ENCODE assay signal across 27 mouse cellular contexts in the genomic region with DNA sequence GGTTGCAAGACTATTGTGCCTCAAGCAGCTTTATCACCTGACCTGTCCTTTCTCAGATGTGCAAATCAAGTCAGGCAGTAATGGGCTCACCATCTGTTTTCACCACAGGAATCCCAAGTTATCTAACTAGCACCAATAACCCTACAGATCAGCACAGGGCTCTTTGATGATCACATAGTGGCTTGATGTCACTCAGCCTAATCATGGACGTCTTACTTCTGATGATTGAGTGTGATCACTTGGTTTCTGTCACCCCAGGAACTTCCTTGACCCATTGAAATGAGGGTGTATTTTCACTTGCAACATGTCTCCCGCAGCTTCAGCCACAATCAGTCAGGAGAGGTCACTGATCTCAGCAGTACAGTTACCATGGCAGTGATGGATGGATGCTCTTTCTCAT.
DNase-seq lines count a peak whose midpoint lies in the region; ATAC-seq and TF ChIP-seq lines count a peak whose summit lies in the region.
"Had no signal": no experiment of that assay in that cellular context is flagged by ENCODE, and none has a peak within 500 bp of the region (broad histone marks: within the 10 kb centered on the region; RNA-seq: fewer than 3 reads in every experiment).

No protein-coding gene starts in this region.

- peak; percentile 5 for DNase-seq in hindbrain, embryonic 10.5 days (ENCODE audit: low spot score)
- no peak for DNase-seq in midbrain, embryonic 14.5 days
- DNase-seq in midbrain, postnatal 0 days (ENCODE audit: low spot score): no peak
- DNase-seq in embryo, embryonic 11 days: peak; percentile 22
- DNase-seq in neural tube, embryonic 11.5 days (ENCODE audit: low spot score): peak; percentile 22
- no peak for DNase-seq in natural killer cell, adult 2 months (ENCODE audit: low spot score in 2 of 2)
- DNase-seq: adrenal gland, postnatal 14 days; cerebellum, adult 18-20 months; cerebellum, postnatal 14 days; gastrocnemius, postnatal 25 days; heart, adult 18-20 months; kidney, postnatal 14 days; liver; lung, adult 2 months; lung, postnatal 10 days; right cerebral cortex, postnatal 25 days had no signal

- WGBS in hindbrain, embryonic 10.5 days: 30% methylated on average over 2 of the region's 2 CpGs
- WGBS in hindbrain, embryonic 13.5 days: 21% methylated on average over 2 of the region's 2 CpGs
- 31% methylated on average over 2 of the region's 2 CpGs for WGBS in midbrain, embryonic 14.5 days
- 31% methylated on average over 2 of the region's 2 CpGs for WGBS in midbrain, postnatal 0 days
- 2% methylated on average over 2 of the region's 2 CpGs for WGBS in neural tube, embryonic 11.5 days

- H3K4me2 ChIP-seq in hindbrain, embryonic 13.5 days: no peak overlapping the region
- no peak overlapping the region for H3K4me2 ChIP-seq in midbrain, embryonic 14.5 days (ENCODE audit: low read length)
- H3K4me2 ChIP-seq in midbrain, postnatal 0 days (ENCODE audit: low read depth, low read length, poor library complexity, severe bottlenecking): no peak overlapping the region
- H3K4me2 ChIP-seq in neural tube, embryonic 11.5 days (ENCODE audit: low read depth): no peak overlapping the region
- H3K4me2 ChIP-seq: embryonic facial prominence, embryonic 13.5 days; forebrain, embryonic 12.5 days; heart, embryonic 11.5 days; stomach, embryonic 15.5 days had no signal

- no peaks in the 10 kb centered on the region for H3K27me3 ChIP-seq in hindbrain, embryonic 10.5 days (ENCODE audit: insufficient read depth, poor library complexity, severe bottlenecking)
- H3K27me3 ChIP-seq in hindbrain, embryonic 13.5 days: no peaks in the 10 kb centered on the region
- no peaks in the 10 kb centered on the region for H3K27me3 ChIP-seq in midbrain, embryonic 14.5 days (ENCODE audit: control insufficient read depth, insufficient read depth, low read length)
- H3K27me3 ChIP-seq in midbrain, postnatal 0 days (ENCODE audit: insufficient read depth, low read length): no peaks in the 10 kb centered on the region
- H3K27me3 ChIP-seq in neural tube, embryonic 11.5 days (ENCODE audit: control insufficient read depth, insufficient read depth, low read length): no peaks in the 10 kb centered on the region
- H3K27me3 ChIP-seq: embryonic facial prominence, embryonic 13.5 days; forebrain, embryonic 12.5 days; stomach, embryonic 15.5 days had no signal

- H3K4me3 ChIP-seq in hindbrain, embryonic 10.5 days: no peak overlapping the region
- H3K4me3 ChIP-seq in hindbrain, embryonic 13.5 days: no peak overlapping the region
- no peak overlapping the region for H3K4me3 ChIP-seq in midbrain, embryonic 14.5 days (replicated peaks; ENCODE audit: low read depth, low read length)
- no peak overlapping the region for H3K4me3 ChIP-seq in midbrain, postnatal 0 days (ENCODE audit: low read depth, low read length)
- H3K4me3 ChIP-seq in neural tube, embryonic 11.5 days (ENCODE audit: low read depth, low read length): no peak overlapping the region
- H3K4me3 ChIP-seq: embryonic facial prominence, embryonic 13.5 days; erythroblast, embryonic 14.5 days; forebrain, embryonic 12.5 days; myocyte; stomach, embryonic 15.5 days had no signal

- H3K4me1 ChIP-seq in hindbrain, embryonic 10.5 days (replicated peaks): peaks cover 3% of the 10 kb centered on the region; the same call in 1 of the 2 replicates
- no peaks in the 10 kb centered on the region for H3K4me1 ChIP-seq in hindbrain, embryonic 13.5 days (replicated peaks)
- H3K4me1 ChIP-seq in midbrain, embryonic 14.5 days (ENCODE audit: control insufficient read depth, insufficient read depth, low read length): no peaks in the 10 kb centered on the region
- H3K4me1 ChIP-seq in midbrain, postnatal 0 days (ENCODE audit: insufficient read depth, low read length): no peaks in the 10 kb centered on the region
- no peaks in the 10 kb centered on the region for H3K4me1 ChIP-seq in neural tube, embryonic 11.5 days (ENCODE audit: control insufficient read depth, insufficient read depth, low read length)
- H3K4me1 ChIP-seq: embryonic facial prominence, embryonic 13.5 days; forebrain, embryonic 12.5 days; stomach, embryonic 15.5 days had no signal

- TF ChIP-seq CTCF in midbrain, postnatal 0 days (IDR thresholded peaks at IDR 0.05): no peak

- H3K36me3 ChIP-seq in hindbrain, embryonic 10.5 days: no peaks in the 10 kb centered on the region
- no peaks in the 10 kb centered on the region for H3K36me3 ChIP-seq in hindbrain, embryonic 13.5 days
- no peaks in the 10 kb centered on the region for H3K36me3 ChIP-seq in midbrain, embryonic 14.5 days (ENCODE audit: control insufficient read depth, insufficient read depth, low read length)
- H3K36me3 ChIP-seq in midbrain, postnatal 0 days (ENCODE audit: insufficient read depth, low read length): no peaks in the 10 kb centered on the region
- no peaks in the 10 kb centered on the region for H3K36me3 ChIP-seq in neural tube, embryonic 11.5 days (ENCODE audit: control insufficient read depth, insufficient read depth, low read length)
- H3K36me3 ChIP-seq: embryonic facial prominence, embryonic 13.5 days; forebrain, embryonic 12.5 days; stomach, embryonic 15.5 days had no signal

- ATAC-seq in hindbrain, embryonic 13.5 days (ENCODE audit: low FRiP score): no peak
- peak; percentile 37; the same call in 1 of the 2 replicates for ATAC-seq in midbrain, embryonic 14.5 days (ENCODE audit: low FRiP score, low TSS enrichment)
- no peak for ATAC-seq in midbrain, postnatal 0 days (ENCODE audit: low FRiP score)
- ATAC-seq in neural tube, embryonic 11.5 days (ENCODE audit: insufficient read depth, low FRiP score, low TSS enrichment): no peak
- ATAC-seq: CD4-positive, CD25-positive, alpha-beta regulatory T cell, adult 4 months; intestine, embryonic 16.5 days had no signal

- no peak overlapping the region for H3K27ac ChIP-seq in hindbrain, embryonic 10.5 days
- no peak overlapping the region for H3K27ac ChIP-seq in hindbrain, embryonic 13.5 days
- H3K27ac ChIP-seq in midbrain, embryonic 14.5 days (replicated peaks; ENCODE audit: low read depth, low read length): no peak overlapping the region
- H3K27ac ChIP-seq in midbrain, postnatal 0 days (ENCODE audit: low read depth, low read length): no peak overlapping the region
- H3K27ac ChIP-seq in neural tube, embryonic 11.5 days (ENCODE audit: low read depth, low read length): no peak overlapping the region
- H3K27ac ChIP-seq: embryonic facial prominence, embryonic 13.5 days; forebrain, embryonic 12.5 days; liver, embryonic 14.5 days; macrophage; stomach, embryonic 15.5 days had no signal

- H3K9me3 ChIP-seq in hindbrain, embryonic 10.5 days: no peaks in the 10 kb centered on the region
- H3K9me3 ChIP-seq in hindbrain, embryonic 13.5 days: no peaks in the 10 kb centered on the region
- no peaks in the 10 kb centered on the region for H3K9me3 ChIP-seq in midbrain, embryonic 14.5 days (ENCODE audit: control insufficient read depth, low read length)
- H3K9me3 ChIP-seq in midbrain, postnatal 0 days (ENCODE audit: low read length): no peaks in the 10 kb centered on the region
- H3K9me3 ChIP-seq in neural tube, embryonic 11.5 days (ENCODE audit: control insufficient read depth, low read length): no peaks in the 10 kb centered on the region
- H3K9me3 ChIP-seq: embryonic facial prominence, embryonic 13.5 days; forebrain, embryonic 12.5 days; stomach, embryonic 15.5 days had no signal

- H3K9ac ChIP-seq in hindbrain, embryonic 13.5 days: no peak overlapping the region
- no peak overlapping the region for H3K9ac ChIP-seq in midbrain, embryonic 14.5 days (replicated peaks; ENCODE audit: low read length)
- no peak overlapping the region for H3K9ac ChIP-seq in midbrain, postnatal 0 days (replicated peaks; ENCODE audit: low read length, poor library complexity, severe bottlenecking)
- no peak overlapping the region for H3K9ac ChIP-seq in neural tube, embryonic 11.5 days (ENCODE audit: low read length)
- H3K9ac ChIP-seq: embryonic facial prominence, embryonic 13.5 days; forebrain, embryonic 12.5 days; liver, embryonic 14.5 days; stomach, embryonic 15.5 days had no signal

Comparison
In these comparisons a context has a peak if more than half of its experiments do, and no peak if none do; other contexts are left out.
1. DNase-seq: peak in hindbrain, embryonic 10.5 days (single experiment), embryo, embryonic 11 days (single experiment) and neural tube, embryonic 11.5 days (single experiment); none in midbrain, embryonic 14.5 days (single experiment), midbrain, postnatal 0 days (single experiment) and natural killer cell, adult 2 months (0 of 2).